Mouse (Mus musculus) v-Abl transformed pro-B cells (cell line): ENCODE measurements around the gene Ttll11.

Experiments used
- in situ Hi-C, 2 experiments: fragments of 400-800 bp; cut with MboI; formaldehyde crosslinking; loops; one replicate each; pipeline ENCODE4 v1.15.1; 2025; ENCODE audit not compliant: unreplicated experiment in 2 of 2

Gene Ttll11

GRCm38 (mm10) chr2:35978276-35978933 lies 1.3 kb downstream of the Ttll11 start:
- in situ Hi-C loops = loop anchor here in 1 of 2 experiments (25.0 kb wide), 1 partner anchor 1809 kb away; the partner anchor contains the start of gene Crb2

- in situ Hi-C loops = loop anchor here in 1 of 2 experiments (25.0 kb wide), 1 partner anchor 1810 kb away; the partner anchor contains the start of gene Crb2
These were observed 2.0 kb downstream of the Ttll11 start for GRCm38 (mm10) chr2:35977749-35978148.

- in situ Hi-C loops = no loop called here
These were observed 7.3 kb downstream of the Ttll11 start for GRCm38 (mm10) chr2:35972259-35973001.

GRCm38 (mm10) chr2:35965883-35966513 lies 13.7 kb downstream of the Ttll11 start:
- in situ Hi-C loops = no loop called here

- in situ Hi-C loops = no loop called here
These were observed 16.4 kb downstream of the Ttll11 start for GRCm38 (mm10) chr2:35963280-35963679.

GRCm38 (mm10) chr2:35961593-35962127 lies 18.1 kb downstream of the Ttll11 start:
- in situ Hi-C loops = no loop called here

- in situ Hi-C loops = no loop called here
These were observed 22.1 kb downstream of the Ttll11 start for GRCm38 (mm10) chr2:35957471-35958140.

GRCm38 (mm10) chr2:35955211-35955610 lies 24.5 kb downstream of the Ttll11 start:
- in situ Hi-C loops = no loop called here

- in situ Hi-C loops = no loop called here
These were observed 27.3 kb downstream of the Ttll11 start for GRCm38 (mm10) chr2:35952187-35952958.

GRCm38 (mm10) chr2:35944896-35945295 lies 34.8 kb downstream of the Ttll11 start:
- in situ Hi-C loops = no loop called here

GRCm38 (mm10) chr2:35942960-35943359 lies 36.8 kb downstream of the Ttll11 start:
- in situ Hi-C loops = no loop called here

GRCm38 (mm10) chr2:35935045-35935444 lies 44.7 kb downstream of the Ttll11 start:
- in situ Hi-C loops = no loop called here

GRCm38 (mm10) chr2:35933116-35933515 lies 46.6 kb downstream of the Ttll11 start:
- in situ Hi-C loops = no loop called here

- in situ Hi-C loops = no loop called here
These were observed 48.1 kb downstream of the Ttll11 start for GRCm38 (mm10) chr2:35931619-35932018.

- in situ Hi-C loops = no loop called here
These were observed 49.1 kb downstream of the Ttll11 start for GRCm38 (mm10) chr2:35930498-35931149.

- in situ Hi-C loops = loop anchor here (5.0 to 10.0 kb wide), 3 partner anchors 381 to 643 kb away; no protein-coding TSS in a partner anchor
These were observed 51.6 kb downstream of the Ttll11 start for GRCm38 (mm10) chr2:35928133-35928532.

GRCm38 (mm10) chr2:35924947-35925346 lies 54.8 kb downstream of the Ttll11 start:
- in situ Hi-C loops = loop anchor here (5.0 to 10.0 kb wide), 3 partner anchors 378 to 640 kb away; no protein-coding TSS in a partner anchor

GRCm38 (mm10) chr2:35922956-35923355 lies 56.8 kb downstream of the Ttll11 start:
- in situ Hi-C loops = loop anchor here (10.0 kb wide), 2 partner anchors 628 to 638 kb away; no protein-coding TSS in a partner anchor

- in situ Hi-C loops = no loop called here
These were observed 67.6 kb downstream of the Ttll11 start for GRCm38 (mm10) chr2:35912090-35912489.
